Mouse (Mus musculus): Measurements from ENCODE around the gene Cdkal1. TPM values are rescaled to one million over a fixed set of nuclear protein-coding genes. Genes with fewer than 3 reads are reported as not detected.

Cdkal1 gene
- total and polyA plus RNA-seq, 3 experiments = 8.7 to 13.7 (median 9.5) TPM

- Histone ChIP-seq H3K27ac (ENCODE audit: insufficient read depth, low read depth) (no peak overlapping the region), H3K4me1 (ENCODE audit: control insufficient read depth in 1 of 2, insufficient read depth in 2 of 2) (no peaks in the 10 kb centered on the region), H3K36me3 (replicated peaks in 1 of 2; ENCODE audit: control insufficient read depth in 1 of 2, insufficient read depth in 1 of 2, low read length in 1 of 2) (peaks cover 0 to 9% of the 10 kb centered on the region in 2 experiments), H3K9ac (ENCODE audit: insufficient read depth, low read depth) (no peak overlapping the region), H3K4me2 (ENCODE audit: insufficient read depth, low read depth, poor library complexity, severe bottlenecking) (no peak overlapping the region), H3K27me3 (replicated peaks) (no peaks in the 10 kb centered on the region), H3K4me3 (replicated peaks in 1 of 3; ENCODE audit: low read depth in 2 of 3, low read length in 2 of 3, poor library complexity in 1 of 3) (no peak overlapping the region), H3K79me2 (replicated peaks; ENCODE audit: control insufficient read depth, extremely low read depth, insufficient read depth, poor library complexity, severe bottlenecking) (no peaks in the 10 kb centered on the region), H3K9me3 (replicated peaks; ENCODE audit: low read length) (no peaks in the 10 kb centered on the region)
- dilution Hi-C loops (cut with MboI; ENCODE audit: extremely low pct_ligation_motif_present, extremely low pct_unique_long_range_greater_than_20kb, low sequenced_read_pairs) (no loop called here), in situ Hi-C loops (cut with MboI; ENCODE audit: low pct_ligation_motif_present, low pct_unique_long_range_greater_than_20kb, low sequenced_read_pairs) (no loop called here)
- DNase-seq (ENCODE audit: extremely low read depth) = no peak
- TF ChIP-seq ZC3H11A (IDR thresholded peaks at IDR 0.05; ENCODE audit: low read depth, low read length) (no peak), USF2 (conservative IDR thresholded peaks at IDR 0.05; ENCODE audit: low read depth, low read length) (no peak), BHLHE40 (IDR thresholded peaks at IDR 0.05; ENCODE audit: low read depth, low read length) (no peak), JUND (conservative IDR thresholded peaks at IDR 0.05; ENCODE audit: low read depth, low read length) (no peak), MAZ (IDR thresholded peaks at IDR 0.05; ENCODE audit: low read depth, low read length) (no peak), HCFC1 (IDR thresholded peaks at IDR 0.05; ENCODE audit: low read depth, low read length) (no peak), GABPA (IDR thresholded peaks at IDR 0.05; ENCODE audit: insufficient replicate concordance, low read depth, low read length) (no peak), MYC (IDR thresholded peaks at IDR 0.05; ENCODE audit: low read depth, low read length) (no peak), ZNF384 (IDR thresholded peaks at IDR 0.05; ENCODE audit: low read depth, low read length) (no peak), EP300 (IDR thresholded peaks at IDR 0.05; ENCODE audit: low read length) (no peak), KAT2A (IDR thresholded peaks at IDR 0.05; ENCODE audit: insufficient replicate concordance, low read length) (no peak), NRF1 (IDR thresholded peaks at IDR 0.05; ENCODE audit: low read depth, low read length) (no peak), CTCF (conservative IDR thresholded peaks at IDR 0.05 in 1 of 2, IDR thresholded peaks at IDR 0.05 in 1 of 2; ENCODE audit: low read depth in 2 of 2, low read length in 2 of 2) (no peak)
These were observed 450.2 kb downstream of the Cdkal1 start for GRCm38 (mm10) chr13:29405316-29405715.

GRCm38 (mm10) chr13:29403217-29403616 lies 452.3 kb downstream of the Cdkal1 start:
- TF ChIP-seq JUN (IDR thresholded peaks at IDR 0.05; ENCODE audit: insufficient read depth, low read depth, low read length) (no peak), HCFC1 (IDR thresholded peaks at IDR 0.05; ENCODE audit: low read depth, low read length) (no peak), SIN3A (IDR thresholded peaks at IDR 0.05; ENCODE audit: low read length) (no peak), MXI1 (IDR thresholded peaks at IDR 0.05; ENCODE audit: low read depth, low read length) (no peak)
- in situ Hi-C loops (cut with MboI; ENCODE audit: low pct_ligation_motif_present, low pct_unique_long_range_greater_than_20kb, low sequenced_read_pairs) (no loop called here), dilution Hi-C loops (cut with MboI; ENCODE audit: extremely low pct_ligation_motif_present, extremely low pct_unique_long_range_greater_than_20kb, low sequenced_read_pairs) (no loop called here)
- H3K36me3 ChIP-seq (replicated peaks in 1 of 2; ENCODE audit: control insufficient read depth in 1 of 2, insufficient read depth in 1 of 2, low read length in 1 of 2) = peaks cover 0 to 4% of the 10 kb centered on the region in 2 experiments
- H3K9ac ChIP-seq (ENCODE audit: insufficient read depth, low read depth) = no peak overlapping the region
- no peaks in the 10 kb centered on the region for H3K27me3 ChIP-seq (replicated peaks)
- H3K4me1 ChIP-seq (ENCODE audit: control insufficient read depth in 1 of 2, insufficient read depth in 2 of 2) = no peaks in the 10 kb centered on the region
- no peaks in the 10 kb centered on the region for H3K79me2 ChIP-seq (replicated peaks; ENCODE audit: control insufficient read depth, extremely low read depth, insufficient read depth, poor library complexity, severe bottlenecking)
- no peak overlapping the region for H3K4me3 ChIP-seq (replicated peaks in 1 of 3; ENCODE audit: low read depth in 2 of 3, low read length in 2 of 3, poor library complexity in 1 of 3)
- H3K9me3 ChIP-seq (replicated peaks; ENCODE audit: low read length) = no peaks in the 10 kb centered on the region
- DNase-seq (ENCODE audit: extremely low read depth) = no peak
- no peak overlapping the region for H3K27ac ChIP-seq (ENCODE audit: insufficient read depth, low read depth)
- no peak overlapping the region for H3K4me2 ChIP-seq (ENCODE audit: insufficient read depth, low read depth, poor library complexity, severe bottlenecking)
